Mouse (Mus musculus) thymus, adult 18-20 months (tissue): ENCODE measurements around the gene Tpk1.
"Not testable (repeated sequence)": the region's sequence is repeated elsewhere in the genome, so short reads cannot be mapped to it uniquely, and the experiment has no call there.

Source experiments
- DNase-seq, 2 experiments: peaks; one replicate each; pipeline ENCODE4 v3.0.0; 2022; ENCODE audit warnings: mixed read lengths in 2 of 2

Gene Tpk1

DNA sequence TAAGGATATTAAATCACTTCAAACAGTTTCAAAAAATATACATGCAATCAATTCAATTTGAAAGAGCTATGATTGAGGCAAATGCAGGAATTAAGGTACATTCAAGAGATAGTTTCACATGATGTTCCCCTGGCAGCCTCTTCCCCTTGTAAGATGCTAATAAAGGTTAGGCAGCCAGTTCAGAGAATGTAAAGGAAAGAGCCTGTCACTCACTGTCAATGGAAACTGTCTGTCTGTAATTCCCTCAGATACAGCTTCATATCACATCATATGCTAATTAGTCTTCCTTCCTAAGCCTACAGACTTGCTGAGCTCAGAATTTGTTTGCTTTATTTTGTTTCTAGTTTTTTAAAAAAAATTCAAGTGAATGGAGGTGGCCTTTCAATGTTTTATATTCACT lies 147.7 kb downstream of the Tpk1 start:
- no peak for DNase-seq

DNA sequence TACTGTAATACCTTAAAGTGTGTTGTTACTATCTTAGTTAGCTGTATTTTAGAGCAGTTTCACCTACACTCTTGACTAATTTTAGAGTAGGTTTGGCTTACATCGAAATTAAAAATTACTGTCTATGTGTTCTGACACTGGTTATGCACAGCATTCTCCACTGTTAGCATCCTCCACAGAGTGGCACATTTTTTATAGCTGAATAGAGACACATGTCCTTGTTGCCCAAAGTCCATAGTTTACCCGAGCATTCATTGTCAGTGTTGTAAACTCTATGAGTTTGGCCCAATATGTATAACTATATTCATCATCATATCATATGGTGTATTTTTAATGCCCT lies 148.8 kb downstream of the Tpk1 start:
- no peak for DNase-seq

DNA sequence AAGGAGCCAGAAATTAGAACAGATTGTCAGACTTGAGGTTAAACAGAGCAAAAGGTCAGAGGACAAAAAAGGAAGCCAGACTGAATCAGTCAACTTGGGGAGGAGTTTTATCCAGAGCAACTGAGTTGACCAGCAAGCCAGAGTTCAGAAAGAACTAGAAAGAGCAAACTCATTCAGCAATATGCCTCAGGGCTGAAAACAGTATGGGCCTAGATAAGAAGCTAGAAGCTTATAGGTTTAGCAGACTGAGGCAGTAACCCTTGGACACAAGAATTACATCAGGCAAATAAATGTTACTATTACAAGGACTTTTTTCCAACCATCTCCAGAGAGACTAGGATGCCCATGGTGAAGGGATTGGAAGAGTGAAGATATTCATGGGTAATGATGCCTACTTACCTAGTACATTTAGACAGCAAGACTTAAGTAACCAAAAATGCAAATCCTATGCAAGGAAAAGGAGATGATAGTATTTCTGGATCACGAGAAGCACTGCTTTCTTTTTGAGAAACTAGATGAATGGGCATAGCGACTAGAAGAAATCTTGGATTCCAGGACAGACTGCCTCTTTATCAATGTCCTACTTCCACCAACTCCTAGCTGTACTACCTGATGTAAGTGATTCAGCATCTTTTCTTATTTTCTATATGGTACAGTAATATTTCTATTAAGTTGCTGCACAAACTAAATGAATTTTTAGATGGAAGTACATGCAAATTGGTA lies 149.3 kb downstream of the Tpk1 start:
- no peak for DNase-seq

DNA sequence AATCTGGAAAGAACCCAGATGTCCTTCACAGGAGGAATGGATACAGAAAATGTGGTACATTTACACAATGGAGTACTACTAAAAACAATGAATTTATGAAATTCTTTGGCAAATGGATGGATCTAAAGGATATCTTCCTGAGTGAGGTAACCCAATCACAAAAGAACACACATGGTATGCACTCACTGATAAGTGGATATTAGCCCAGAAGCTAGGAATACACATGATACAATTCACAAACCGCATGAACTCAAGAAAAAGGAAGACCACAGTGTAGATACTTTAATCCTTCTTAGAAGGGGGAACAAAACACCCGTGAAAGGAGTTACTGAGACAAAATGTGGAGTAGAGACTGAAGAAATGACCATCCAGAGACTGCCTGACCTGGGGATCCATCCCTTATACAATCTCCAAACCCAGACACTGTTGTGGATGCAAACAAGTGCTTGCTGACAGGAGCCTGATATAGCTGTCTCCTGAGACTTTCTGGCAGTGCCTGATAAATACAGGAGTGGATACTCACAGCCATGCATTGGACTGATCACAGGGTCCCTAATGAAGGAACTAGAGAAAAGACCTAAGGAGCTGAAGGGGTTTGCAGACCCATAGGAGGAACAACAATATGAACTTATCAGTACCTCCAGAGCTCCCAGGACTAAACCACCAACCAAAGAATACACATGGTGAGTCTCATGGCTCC lies 159.2 kb downstream of the Tpk1 start:
- not testable (repeated sequence) for DNase-seq

DNA sequence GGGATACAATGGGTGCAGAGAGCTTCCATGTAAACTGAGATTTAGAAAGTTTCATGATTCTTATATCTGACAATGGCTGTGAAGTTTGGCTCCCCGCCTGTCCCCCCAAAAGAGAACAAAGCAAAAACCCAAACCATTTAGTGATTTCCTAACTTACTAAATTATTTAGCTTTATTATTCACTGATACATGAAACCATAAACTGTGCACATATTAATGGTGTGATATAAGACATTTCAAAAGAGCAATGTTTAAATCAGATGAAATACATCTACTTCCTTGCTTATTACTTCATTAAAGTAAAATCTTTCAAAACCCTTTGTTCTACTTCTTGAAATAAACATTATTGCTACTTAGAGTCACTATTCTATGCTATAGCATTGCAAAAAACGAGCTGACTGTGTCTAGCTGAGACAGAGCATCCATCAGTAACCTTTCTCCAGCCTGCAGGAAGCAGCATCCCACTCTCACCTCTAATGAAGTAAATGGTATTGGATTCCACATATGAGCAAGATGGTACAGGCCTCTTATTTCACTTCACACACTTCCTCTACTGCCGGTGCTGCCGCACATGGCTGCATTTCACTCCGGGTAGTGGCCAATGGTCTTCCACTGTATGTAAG lies 161.4 kb downstream of the Tpk1 start:
- no peak for DNase-seq

DNA sequence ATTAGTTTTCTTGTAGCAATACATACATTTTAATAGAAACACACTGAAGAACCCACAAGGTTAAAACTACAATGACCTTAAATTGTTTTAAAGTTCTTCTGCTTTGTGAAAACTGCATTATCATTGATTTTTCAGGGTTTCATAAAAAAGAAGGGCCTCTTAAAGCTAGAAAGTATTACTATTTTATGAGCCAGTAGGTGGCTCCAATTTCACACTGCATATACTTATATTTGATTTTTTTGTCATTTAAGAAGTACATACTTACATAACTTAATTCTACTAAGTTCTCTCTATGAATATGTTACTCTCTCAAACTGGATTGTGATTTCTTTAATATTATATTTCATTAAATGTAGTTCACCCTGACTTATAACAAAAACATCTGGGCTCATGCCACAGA lies 173.7 kb downstream of the Tpk1 start:
- DNase-seq, result no peak

DNA sequence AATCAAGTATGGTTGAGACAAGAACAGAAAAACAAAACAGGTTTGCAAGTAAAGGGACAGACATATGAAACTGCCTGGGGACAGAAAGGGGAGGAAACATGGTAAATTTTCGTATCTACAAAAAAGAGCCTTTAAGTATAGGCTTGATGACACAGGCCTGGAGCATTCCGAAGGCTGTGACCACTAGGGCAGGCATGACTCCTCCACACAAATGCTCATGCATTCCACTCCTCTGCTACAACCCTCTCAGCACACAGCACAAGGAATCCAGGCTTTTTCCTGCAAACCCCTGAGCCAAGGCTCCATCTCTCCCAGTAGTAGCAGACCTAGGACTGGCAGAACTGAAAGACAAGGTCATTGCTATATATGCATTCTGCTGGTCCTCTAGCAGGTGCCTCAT lies 179.4 kb downstream of the Tpk1 start:
- DNase-seq, result no peak

DNA sequence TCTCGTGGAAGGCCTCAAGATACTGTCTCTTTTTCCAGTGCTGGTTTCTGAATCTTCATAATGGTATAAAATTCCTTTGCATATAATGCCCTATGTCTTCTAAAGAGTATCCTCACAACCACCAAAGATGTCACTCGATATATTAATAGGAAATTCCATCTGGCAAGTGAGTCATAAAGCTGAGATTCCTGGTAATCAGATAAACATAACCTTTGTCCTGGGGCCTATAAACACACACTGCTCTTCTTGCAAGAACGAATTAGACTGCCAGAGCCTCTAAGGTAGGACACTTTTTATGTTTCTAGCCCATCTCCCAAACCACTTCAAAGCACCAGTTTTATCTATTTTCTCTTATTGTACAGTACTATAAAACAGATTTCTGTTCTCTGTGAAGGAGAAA lies 185.4 kb downstream of the Tpk1 start:
- DNase-seq, result no peak

DNA sequence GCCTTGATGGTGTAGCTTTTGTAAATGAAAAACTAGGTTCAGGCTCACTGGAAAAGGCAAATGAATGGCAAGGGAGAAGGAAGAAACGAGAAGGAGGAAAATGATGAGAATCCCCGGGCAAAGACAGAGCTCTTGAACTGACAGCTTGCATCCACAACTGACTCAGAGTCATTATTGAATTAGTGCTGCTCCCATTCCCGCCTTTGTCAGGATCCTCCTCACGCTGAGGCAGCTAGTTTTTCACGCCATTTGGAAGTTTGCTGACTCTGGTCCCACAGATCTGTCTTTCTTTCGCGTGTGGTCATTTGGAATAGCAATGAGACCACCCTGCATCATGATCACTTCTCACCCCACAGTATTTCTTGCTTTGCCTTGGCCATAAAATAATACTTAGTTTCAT lies 187.3 kb downstream of the Tpk1 start:
- no peak for DNase-seq

DNA sequence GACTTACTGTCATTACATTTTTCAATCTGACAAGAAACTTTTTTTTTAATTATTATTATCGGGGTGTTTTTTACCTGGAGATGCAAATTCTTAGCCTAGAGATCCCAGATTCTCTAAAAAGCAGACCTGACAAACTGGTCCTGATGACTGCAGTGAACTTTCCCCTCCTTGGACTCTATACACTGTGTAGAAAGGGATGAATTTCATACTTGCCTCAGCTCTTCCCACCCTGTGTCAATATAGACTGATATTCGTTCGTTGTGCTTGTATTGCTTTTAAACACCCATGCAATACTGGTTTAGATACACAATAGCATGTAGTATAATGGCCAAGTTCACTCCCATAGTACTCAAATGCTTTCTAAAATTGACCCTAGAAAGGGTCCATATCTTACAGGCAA lies 189.7 kb downstream of the Tpk1 start:
- no peak for DNase-seq

DNA sequence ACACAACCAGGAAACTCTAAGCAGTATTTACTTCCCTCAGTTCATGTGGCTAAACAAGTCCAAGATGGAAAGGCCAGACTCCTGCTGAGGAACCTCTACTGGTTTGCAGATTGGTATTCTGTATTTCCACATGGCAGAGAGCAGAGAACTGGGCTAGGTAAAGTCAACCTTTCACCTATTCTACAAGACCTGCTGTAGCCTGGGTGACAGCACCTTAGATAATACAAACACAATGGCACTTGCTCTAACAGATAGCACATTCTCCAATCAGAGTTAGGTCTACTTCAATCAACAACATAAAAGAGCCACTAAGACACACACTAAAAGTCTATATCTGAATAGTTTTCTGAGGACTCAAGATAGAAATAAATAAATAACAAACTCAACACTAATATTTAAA lies 190.2 kb downstream of the Tpk1 start:
- DNase-seq, result no peak

DNA sequence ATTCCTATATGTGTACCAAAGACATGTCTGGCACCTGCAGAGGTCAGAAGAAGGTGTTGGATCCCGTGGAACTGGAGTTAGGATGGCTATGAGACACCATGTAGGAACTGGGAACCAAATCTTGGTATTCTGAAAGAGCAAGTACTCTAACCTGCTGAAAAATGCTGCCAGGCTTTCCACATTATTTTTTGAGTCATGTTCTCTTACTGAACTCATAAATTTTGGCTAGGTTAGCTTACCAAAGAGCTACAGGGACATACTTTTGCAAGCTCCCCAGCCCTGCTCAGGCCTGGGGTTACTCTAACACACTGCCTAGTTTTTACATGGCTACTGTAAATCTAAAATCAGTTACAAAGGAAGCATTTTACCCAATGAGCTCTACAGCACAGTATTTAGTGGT lies 194.5 kb downstream of the Tpk1 start:
- DNase-seq, result no peak

DNA sequence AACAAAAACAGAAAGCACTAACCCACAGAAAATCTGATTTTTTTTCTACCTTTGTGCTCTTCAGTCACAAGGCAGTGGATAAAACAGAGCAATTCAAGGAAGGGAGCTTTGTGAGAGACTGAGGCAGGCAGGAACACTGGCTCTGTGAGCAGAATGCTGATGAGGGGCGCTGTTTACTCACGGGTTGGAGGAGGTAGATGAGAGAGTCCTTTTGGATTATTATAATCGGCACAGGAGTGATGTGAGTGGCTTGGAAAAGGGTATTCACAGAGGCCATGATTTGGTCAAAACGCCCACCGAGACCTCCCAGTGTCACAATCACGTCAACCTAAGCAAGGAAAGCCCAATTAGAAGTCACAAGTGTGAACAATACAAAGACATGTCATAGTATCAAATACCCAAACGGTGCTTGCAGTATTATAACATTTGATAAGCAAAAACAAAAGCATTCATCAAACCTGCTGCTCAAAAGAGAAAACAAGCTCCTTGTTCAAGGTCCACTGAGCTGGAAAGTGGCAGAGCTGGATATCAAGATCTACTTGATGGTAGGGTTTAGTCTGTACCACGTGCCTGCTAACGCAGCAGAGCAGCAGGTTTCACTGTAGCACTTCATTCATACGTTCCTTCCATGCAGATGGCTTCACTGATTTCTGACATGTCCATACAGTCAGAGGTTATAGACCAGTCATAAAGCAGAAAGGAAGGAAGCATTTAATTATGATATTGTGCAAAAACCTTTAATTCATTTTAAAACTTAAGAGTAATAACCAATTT lies 197.1 kb downstream of the Tpk1 start:
- no peak for DNase-seq

DNA sequence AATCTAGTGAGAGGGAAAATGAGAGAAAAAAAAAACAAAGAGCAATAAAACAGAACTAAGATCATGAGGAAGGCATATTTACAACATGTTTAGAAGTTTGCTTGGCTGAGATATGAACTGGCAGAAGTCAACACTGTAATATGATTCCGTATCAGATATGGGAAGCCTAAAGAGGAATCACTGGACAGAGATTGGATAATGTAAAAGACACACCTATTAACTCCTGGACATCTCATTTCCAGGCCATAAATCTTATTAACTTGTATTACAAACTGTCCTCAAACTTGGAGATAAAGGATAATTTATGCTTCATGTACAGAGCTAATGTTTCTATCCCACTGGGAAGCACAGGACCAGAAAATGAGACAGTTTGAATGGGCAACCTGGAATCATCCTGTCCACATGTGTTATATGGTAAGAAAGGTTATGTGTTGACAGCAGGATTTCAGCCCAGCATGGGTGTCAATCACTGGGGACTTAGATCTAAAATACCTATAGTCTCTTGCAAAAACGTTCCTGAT lies 203.2 kb downstream of the Tpk1 start:
- no peak for DNase-seq

DNA sequence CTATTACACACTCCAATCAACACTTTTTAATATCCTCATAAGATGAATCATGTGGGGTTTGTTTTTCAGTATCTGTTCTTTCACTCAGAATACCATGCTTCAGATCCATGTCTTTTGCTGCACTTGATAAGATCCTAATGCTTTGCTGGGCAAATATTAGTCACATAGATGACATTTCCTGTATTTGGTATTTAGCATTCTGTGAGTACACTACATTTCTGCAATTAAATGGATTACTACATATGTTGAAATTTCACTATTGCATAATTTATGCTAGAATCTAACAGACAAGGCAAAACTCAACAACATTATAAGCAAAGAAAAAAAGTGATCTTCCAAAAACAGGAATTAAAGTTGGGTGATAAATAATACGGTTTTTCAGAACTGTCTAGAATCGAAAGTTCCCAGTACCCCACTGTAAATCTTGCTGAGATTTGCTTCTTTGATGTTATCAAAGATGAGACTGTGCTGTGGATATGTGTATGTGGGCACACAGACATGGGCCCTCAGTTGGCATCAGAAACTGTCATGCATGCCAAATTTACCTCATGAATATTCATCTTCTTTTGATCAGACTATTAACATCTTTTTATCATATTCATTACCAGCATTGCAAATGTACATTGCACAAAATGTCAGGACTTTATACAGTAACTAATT lies 203.8 kb downstream of the Tpk1 start:
- no peak for DNase-seq

DNA sequence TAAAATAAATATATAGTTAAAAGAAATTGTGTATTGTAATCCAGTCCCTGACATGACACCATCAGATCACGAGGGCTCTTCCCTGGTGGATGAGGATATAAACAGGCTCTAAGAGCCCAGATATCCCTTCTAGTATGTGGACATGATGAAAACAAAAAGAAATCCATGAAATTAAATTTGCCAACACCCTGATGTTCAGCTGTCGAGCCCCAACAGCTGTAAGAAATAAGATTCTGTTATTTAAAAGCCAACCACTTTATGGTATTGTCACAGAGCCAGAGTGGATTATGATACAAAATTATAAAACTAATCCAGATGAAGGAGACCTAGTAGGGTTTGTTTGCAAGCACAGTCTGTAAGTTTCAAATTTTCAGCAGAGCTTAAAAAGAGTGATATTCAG lies 207.0 kb downstream of the Tpk1 start:
- no peak for DNase-seq

DNA sequence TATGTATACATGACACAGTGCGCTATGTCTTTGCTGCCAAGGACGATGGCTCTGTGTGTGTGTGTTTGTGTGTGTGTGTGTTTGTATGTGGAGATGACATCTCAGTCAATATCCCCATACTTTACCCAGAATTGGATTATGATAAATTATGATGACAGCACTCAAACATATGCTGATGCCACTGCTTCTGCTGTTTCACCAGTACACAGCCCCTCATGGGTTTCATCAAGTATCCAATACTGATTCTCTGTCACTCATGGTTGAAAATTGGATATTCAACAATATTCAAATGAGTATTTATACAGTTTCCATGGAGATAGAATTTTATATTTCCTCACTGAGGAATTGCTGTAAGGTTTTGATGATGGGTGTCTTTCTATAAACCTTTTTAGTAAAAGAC lies 208.1 kb downstream of the Tpk1 start:
- no peak for DNase-seq

DNA sequence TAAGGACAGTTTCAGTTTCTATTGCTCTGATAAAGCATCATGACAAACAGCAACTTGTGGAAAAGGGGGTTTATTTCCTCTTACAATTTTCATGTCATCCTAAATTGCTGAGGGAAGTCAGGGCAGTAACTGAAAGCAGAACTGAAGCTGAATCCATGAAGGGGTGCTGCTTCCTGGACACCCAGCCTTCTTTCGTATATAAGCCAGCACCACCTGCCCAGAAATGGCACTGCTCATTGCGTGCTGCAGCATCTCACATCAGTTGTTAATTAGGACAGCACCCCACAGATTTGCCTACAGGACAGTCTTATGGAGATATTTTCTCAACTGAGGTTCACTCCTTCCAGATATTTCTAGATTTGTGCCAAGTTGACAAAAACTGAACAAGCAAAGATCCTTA lies 216.6 kb downstream of the Tpk1 start:
- no peak for DNase-seq

DNA sequence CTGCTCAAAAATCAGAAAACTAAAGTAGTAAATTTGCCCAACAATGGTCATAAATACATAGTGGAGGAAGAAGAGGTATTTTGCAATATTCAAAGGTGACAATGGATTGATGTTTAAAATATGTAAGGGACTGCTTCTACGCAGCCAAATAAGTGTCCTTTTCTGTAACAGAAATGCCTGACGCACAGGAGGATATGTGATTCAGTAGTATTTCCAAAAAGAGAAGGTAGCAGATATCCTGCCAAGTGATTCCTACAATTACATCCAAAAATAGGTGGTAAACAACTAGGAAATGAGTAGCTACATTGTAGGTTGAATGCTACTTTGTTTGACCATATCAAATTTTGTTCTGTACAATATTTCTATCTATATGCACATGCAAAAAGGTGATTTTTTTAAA lies 220.2 kb downstream of the Tpk1 start:
- DNase-seq, result no peak

DNA sequence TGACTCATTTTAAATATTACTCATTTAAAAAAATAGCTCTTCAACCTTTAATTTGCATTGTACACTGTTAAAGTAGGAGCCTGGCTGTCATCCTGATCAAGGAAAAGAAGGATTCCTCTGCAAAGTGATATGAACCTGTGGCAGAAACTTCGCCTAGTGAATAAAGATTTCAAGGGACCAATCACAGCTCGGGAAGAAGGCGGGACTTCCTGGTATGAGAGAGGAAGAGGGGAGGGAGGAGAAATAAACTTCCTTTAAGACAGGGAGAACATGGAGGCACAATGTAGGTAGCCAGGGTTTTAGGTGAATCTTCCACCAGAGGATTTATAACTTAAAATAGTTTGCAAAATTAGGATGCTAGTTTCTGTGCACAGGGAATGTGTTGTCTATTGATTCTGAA lies 223.9 kb downstream of the Tpk1 start:
- DNase-seq, result no peak

DNA sequence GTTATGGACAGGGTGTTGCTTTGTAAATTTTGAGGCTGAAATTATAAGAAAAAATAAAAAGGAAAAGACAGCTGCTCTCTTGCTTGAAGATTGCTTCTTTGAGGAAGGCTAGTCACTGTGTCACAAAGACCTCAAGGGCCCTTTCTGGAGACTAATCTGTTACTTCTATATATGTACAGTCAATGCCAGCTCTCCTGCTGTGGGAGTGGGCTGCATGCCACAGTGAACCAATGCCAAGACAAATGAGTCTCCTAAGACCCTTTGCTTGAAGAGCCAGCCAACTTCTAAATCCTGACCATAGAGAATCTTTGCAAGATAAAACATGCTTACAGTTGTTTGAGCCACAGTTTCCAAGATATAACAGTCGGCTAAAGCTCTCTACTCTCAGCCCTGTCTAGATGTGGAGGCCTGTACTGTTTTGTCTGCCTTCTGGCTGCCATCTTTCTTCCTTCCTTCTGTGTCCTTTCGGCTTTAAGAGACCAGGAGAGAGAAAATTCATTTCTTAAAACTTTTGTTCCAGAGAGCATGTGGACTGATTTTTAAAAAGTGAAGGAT lies 230.0 kb downstream of the Tpk1 start:
- no peak for DNase-seq

DNA sequence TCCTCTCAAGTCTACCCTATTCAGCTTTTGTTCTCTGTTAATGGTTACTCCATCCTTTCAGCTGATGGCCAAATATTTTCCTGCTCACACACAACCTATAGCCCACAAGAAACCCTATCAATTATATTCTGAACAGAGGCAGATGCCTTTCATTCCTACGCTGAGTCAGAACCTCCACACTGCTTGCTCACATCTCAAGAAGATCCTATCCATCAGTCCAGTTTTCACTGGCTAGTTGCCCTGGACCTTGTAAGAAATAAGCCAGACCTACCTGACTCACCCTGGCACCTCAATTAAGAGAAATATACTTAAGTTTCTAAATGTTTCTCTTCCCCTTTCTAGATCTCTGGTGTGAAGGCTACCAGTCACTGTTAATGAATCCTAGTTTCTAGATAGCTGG lies 231.7 kb downstream of the Tpk1 start:
- no peak for DNase-seq

DNA sequence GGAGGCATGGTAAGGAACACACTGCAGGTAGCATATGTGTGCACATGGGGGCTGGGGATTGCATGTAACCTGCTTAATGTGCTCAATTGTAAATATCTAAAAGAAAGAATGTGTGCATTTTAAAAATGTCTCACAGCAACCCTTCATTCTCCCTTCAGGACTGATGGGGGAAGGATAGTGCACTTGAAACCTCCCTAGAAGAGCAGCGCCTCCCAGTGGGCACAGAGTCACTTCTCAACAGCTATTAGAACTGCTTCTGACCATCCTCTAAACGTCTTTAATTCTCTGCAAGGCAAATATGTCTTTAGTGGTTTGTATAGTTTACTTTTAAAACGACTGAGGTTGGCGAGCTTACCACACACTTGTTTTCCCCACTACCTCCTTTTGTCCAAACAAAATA lies 241.1 kb downstream of the Tpk1 start:
- DNase-seq, result no peak
